Mouse (Mus musculus): ENCODE measurements around the gene Gprc5b.
A peak's percentile ranks its signal among the peaks of the same experiment; 100 is the strongest.

Gprc5b gene

DNA sequence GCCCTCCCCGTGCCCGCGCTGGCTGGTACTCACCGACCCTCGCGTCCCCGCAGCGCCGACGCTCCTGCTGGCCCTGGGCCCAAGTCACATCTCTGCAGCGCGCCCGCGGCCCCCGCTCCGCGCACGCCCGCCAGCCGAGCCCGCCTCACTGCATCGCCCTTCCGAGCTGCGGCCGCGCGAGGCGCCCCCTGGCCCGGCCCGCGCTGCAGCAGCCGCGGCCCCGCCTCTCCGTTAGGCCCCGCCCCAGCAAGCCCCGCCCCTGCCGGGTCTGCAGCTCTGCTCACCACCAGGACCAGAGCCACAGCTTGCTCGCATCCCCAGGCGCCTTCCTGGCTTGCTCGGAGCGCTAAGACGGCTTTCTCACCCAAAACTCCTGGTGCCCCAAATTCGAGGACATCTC lies at the start of gene Gprc5b:
TSS of gene Gprc5b (minus strand) at position 205 of the 400 bp plus-strand sequence.
- peak; percentile 76 for DNase-seq (ENCODE audit: low spot score)

DNA sequence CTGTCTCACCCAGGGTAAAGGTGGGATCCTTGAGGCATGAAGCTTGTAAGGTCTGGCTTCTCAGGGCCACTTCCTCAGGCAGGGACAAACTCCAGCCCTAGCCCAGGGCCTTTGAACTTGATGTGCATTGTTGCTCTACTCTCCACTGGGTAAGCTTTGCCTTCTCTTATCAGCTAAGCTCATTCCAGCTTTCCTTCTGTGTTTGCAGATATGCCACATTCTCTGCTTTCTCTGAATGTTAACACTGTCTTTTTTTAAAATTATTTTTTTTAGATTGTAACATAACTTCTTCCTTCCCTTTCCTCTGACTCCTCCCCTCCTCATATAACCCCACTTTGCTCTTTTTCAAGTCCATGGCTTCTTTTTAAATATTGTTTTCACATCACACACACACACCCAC lies 46.5 kb upstream of the Gprc5b start:
- no peak for DNase-seq (ENCODE audit: low spot score)

DNA sequence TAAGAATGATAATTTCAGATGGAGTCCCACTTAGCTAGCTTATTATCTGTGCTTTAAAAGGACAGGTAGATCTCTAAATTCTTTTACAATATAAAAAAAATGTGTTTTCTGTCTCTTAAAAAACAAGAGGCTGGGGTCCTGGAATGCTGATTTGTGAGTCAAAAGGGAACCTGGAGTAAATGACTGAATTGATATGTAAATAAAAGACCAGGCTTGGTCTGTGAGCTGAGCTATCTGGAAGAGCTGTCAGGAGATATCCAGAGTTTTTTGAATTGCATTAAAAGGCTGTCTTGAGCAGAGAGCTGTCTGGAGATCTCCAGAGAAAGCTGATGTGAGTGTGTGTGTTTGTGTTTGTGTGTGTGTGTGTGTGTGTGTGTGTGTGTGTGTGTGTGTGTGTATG lies 42.6 kb upstream of the Gprc5b start:
- DNase-seq (ENCODE audit: low spot score), result no peak

DNA sequence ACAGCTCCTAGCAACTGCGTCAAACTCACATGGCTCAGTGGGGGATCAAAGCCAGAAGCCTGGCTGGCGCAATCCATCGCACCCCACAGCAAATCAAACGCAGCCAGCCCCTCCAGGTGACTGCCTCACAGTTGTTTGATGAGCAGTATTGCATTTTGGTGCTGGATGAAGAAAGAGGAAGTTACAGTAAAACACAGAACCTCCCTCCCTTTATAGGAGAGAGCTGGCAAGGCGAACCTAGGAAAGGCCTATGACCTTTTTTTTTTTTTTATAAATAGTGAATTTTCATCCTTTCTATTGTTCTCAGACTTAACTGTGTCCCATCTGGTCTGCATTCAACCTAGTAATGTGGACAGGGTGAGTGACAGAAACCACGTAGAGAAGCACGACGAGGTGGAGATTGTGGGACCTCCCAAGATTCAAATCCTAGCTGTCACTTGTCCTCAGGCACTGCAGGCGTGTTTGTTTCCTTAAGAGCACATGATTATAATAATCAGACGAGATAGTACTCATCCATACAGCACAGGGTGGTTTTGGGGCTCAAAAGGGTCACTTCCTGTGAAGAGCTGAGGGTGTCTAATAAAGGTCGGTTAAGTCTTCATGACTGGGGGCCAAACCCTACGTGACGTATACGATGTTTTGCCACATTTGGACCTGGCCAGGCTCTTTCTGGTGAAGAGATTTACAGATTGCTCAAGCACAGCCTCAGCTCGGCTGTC lies 39.4 kb upstream of the Gprc5b start:
- no peak for DNase-seq (ENCODE audit: low spot score)

DNA sequence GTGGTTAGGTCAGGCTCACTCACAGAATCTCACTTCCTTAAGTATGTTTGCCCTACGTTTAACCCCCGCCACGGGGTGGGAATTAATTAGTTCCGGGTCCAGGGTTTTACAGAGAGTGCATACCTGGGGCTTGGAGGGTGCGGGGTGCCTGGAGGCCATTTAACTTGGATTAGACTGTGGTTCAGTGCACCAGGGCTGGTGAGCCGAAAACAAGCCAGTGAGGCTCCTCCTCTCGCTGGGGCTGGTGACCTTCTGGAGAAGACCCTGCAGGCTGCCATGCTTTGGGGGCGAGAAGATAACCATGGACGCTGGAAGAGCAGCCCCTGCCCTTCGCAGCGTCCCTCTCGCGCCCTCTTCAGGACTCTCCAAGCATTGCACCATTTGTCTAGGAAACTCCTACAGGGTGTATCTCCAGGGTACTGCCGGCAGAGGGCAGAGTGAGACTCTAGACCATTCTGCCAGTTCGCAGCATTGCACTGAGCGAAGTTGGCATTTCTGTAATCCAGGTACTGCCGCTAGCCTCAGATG lies 28.4 kb upstream of the Gprc5b start:
- peak; percentile 5 for DNase-seq (ENCODE audit: low spot score)

DNA sequence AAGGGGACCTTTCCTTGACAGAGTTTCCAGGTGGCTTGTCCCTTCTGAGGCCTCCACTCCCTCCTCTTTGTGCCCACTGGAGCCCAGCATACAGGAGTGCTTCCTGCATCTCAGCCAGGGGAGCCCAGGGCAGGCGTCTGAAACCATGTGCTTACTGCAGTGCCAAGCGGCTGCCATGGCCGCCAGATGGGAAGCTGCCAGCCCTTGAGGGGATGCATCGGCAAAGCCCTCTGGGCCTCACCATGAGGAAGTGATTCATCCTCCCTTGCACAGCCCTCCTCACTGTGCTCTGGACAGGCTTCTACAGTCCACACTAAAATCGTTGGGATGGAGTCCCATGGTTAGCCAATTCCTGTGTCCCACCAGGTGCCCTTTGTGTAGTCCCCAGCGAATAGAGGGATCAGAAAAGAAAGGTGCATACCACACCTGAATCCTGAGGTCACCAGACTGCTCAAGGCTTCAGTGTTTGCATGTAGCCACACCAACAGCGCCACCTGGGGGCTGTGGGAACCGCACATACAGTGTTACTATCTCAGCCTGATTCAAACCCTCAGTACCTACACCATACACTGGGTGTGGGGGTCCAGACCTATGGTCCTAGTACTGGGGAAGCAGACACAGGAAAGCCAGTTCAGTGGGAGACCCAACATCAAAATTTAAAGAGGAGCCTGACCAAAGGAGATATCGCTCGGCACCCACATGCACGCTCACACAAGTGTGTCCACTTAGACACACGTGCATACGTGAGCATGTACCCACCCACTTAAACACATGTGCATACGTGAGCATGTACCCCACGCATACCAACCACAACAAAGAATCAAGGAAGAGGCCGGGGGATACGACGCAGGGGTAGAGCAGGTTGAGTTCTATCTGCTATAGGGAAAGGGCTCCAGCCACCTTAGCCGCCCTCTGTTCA lies 27.5 kb upstream of the Gprc5b start:
- no peak for DNase-seq (ENCODE audit: low spot score)

DNA sequence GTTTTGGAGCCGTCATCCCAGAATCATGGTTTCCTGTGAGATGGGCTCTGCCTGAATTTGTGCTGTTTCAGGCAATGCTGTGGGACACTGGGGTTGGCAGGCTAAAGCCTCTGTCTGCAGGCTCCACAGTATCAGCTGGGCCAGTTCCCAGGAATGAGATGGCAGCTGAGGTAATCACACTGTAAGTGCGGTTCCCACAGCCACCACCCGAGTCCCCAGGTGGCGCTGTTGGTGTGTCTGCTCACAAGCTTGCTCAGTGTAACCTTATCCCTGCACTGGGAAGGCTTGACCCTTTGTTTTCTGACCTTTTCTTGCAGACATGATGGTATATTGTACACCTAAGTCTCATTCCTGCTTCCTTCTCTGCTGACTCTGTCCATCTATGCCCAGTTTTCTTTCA lies 24.5 kb upstream of the Gprc5b start:
- DNase-seq (ENCODE audit: low spot score), result no peak

DNA sequence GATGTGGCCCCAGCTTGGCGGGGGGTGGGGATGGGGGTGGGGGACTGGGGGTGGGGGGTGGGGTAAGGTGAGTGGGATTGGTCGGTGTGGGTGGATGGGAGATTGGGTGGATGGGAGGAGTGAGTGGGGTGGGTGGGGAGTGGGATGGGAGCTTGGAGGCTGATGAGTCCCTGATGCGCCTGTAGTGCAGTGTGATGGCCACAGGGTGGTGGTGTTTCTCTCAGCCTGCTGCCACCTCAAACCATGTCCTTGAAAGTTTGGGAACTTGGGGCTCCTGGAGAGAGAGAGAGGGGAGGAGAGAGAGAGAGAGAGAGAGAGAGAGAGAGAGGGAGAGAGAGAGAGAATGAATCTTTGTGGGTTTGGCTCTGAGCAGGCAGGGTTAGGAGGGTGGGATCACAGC lies 20.7 kb upstream of the Gprc5b start:
- DNase-seq (ENCODE audit: low spot score), result no peak

DNA sequence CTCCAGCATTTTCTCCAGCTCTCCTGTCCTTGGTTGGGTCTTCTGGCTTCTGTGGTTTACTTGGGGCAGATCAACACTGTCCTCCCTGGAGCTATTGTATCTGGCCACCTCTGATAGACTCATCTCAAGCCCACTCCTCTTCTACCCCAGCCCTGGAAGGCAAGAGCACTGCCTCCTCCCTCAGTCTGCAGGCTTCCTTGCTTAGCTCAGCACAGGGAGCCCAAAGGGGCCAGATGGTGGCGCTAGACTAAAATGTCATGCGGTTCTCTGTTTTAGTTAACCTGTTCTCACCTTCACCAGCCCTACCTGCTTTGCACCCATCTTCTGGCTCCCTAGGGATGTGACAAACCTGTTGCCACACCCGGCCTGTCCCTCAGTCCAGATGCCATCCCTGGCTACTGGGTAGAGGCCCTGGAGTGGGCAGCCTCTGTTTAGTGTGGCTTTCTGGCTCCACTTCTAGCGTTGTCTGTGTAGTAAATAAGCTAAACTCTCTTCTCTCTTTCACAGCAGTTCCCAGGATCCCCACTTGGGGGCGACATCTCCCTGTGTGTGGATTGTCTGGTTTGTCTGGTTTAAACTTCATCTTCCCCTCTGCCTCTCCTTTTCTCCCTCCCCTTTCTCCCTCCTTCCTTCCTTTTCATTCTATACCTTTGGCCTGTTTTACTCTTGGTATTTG lies 16.0 kb upstream of the Gprc5b start:
- no peak for DNase-seq (ENCODE audit: low spot score)

DNA sequence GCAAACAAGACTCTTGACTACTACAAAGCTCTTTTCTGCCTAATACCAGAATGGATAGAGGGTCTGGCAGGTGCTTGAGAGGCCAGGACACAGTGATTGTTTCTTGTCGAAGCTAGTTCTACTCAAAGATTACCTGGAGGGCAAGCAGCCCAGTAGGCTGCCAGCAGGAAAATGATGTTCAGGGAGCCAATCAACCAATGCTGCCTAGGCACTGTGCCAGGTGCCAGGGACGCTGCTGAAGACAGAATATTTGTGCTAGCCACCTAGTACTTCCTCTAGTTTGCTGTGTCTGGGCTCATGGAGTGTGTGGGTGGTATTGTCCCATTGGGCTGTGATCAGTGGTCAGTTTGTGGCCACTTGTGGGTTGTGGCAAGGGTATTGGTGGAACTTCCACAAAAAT lies 7.5 kb upstream of the Gprc5b start:
- DNase-seq (ENCODE audit: low spot score), result no peak

DNA sequence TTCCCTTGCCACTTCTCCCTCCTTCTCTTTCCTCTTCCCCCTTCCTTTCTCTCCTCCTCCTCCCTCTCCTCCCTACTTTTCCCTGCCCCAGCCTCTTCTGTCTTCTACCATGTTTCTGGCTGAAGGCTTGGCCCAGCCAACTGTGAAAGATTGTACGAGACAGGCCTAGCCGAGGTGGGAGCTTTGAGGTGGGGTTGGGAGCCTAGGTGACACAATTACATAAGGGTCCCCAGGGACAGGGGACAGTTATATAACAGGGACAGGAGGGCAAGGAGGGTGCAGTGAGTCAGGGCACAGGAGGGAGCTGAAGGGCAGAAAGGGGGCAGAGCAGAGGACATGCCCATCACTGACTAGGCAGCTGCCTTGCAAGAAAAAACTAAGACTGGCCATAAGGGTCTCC lies 7.0 kb upstream of the Gprc5b start:
- DNase-seq (ENCODE audit: low spot score), result no peak

DNA sequence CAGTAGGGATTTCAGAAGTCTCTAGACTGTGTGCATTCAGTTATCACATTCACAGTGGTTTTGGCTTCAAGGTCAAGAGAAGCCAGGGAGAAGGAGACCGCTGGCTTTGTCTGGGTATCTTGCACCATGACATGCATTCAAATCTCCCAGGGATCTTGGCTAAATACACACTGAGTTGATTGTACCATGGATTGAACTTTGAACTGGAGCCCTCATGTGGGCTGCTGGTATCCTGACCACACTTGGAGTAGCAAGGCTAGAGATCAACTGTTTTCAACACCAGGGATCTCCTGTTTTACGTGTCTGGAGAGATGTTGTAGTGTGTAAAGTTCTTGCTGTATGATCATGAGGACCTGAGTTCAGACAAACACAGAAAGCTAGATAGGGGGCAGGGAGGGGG lies 4.8 kb upstream of the Gprc5b start:
- no peak for DNase-seq (ENCODE audit: low spot score)

DNA sequence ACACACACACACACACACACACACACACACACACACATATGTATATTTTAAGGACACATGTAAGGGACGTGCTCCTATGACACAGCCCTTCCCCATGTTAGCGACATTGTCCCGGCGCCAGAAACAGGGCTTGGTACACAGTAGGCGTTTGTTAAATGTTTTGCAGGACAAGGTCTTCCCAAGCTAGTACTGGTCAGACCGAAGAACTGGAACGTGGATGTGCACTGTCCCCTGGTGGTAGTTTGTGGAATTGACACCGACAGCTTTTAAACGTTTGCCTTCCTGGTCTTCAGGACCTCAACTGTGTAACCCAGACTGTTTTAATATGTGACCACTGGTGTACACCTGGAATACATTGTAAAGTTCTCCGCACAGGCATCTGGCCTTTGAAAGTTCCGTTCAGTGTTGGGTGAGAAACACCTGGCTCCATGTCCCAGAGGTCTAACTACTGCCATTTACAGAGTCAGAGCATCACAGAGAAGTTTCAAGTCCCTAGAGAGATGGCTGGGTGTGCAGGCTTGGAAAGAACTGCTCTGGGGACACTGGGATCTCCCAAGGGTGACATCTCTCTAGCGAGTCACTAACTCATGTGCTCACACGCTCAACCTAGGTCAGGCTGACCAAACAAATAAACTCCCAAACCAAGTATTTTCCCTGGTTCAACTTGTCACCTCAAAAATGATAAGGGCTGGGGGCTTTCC lies 1.3 kb upstream of the Gprc5b start:
- DNase-seq (ENCODE audit: low spot score), result peak; percentile 45

DNA sequence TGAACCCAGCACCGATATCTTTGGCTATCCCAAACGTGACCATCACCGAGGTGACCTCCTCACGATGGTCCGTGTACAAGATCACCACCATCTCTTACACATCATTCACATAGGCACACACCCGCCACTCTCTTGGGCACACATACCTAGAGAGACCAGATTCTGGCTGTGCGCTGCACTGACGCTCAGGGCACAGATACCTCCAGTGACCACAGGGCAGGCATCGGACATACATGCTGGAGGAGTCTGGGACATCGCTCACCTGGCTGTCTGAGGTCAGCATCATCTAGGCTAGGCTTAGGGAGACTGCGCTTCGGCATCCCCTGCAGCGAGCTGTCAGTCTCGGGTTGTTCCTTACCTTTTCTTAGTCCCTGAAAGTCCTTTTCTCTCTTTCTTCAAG lies 660 bp upstream of the Gprc5b start:
- DNase-seq (ENCODE audit: low spot score), result no peak

DNA sequence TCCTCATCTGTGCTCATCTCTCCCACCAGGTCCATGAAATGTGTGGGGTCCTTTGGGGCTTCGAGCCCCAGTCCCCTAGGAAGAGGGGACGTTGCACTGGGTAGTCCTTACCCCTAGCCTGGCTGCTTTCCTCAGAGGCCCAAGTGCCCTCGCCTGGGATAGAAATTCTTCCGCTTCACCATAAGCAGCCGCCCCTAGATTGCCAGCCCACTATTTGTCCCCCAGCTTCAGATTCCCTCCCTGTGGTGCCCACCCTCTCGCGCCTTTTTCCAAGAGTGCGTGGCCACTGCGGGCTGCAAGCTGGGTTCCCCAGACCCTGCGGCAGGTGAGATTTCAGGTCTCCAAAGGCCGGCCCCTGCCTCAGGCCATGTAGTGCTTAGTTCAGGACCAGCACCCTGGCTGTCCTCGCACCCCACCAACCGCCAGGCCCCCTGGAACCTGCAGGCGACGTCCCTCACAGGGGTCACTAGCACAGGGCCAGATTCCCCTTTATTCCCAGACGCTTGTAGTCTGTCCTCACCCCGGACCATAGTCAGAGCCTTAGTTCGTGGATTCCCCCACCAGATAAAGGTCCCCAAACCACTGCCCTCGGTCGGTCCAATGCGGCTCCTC lies 674 bp downstream of the Gprc5b start:
- no peak for DNase-seq (ENCODE audit: low spot score)

DNA sequence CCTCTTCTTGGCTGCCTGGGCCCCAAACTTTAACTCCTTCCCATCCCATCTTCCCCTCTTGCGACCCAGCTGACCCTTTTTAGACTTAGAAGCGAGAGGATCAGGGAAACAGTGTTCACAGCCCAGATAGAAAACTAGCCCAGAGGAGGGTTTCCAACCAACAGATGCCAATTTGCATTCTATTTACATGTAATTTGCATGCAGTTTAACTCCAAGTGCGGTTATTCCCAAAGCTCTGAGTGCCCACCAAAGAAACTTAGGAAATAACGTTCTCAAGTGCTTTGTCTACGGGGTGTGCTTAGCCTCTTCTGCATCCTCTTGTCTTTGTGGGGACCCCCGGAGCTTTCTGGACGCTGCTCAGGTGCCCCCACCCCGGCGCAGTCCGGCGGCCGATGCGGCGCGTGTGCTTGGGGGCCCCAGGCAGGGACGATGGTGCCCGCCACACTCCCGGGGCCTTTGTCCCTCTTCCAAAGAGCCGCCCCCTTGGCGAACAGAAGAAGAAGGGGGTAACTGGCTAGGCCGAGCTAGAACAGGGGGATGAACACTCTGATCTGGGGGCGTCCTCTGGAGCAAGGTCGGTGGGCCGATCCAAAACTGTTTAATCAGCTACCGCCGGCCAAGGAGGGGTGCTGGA lies 1.3 kb downstream of the Gprc5b start:
- DNase-seq (ENCODE audit: low spot score), result no peak

DNA sequence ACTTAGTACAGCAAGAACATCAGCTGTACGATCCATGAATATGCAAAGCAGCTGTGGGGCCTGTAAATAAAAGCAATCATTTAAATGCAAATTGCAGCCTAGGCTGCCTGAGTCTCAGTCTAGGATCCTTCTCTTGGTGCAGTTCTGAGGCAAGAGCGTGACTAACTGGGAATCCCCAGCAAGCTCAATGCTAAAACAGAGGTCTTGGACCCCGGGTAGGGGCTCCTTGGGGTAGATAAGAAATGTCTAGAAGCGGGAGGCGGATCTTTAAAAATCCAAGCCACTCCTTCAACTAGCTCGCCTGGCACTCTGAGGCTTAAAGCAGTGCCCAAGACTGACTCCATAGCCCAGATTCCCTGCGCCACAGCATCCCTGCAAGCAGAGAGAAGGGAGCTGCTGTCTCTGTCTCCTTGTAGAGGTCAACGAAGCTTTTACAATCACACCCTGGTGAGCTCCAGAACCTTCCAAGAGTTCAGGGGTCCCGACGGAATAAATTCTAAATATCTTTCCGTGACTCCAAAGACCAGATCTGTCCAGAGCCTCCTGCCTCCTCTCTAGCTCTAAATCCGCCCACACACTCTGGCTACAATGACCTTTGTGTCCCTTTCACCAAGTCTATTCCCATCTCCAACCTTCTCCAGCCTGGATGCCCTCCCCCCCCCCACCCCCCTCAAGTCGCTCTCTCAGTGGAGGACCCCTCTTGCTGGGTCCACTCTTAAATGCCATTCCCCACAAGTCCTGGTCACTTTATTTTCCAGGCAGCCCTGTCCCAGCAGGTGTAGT lies 2.2 kb downstream of the Gprc5b start:
- no peak for DNase-seq (ENCODE audit: low spot score)

DNA sequence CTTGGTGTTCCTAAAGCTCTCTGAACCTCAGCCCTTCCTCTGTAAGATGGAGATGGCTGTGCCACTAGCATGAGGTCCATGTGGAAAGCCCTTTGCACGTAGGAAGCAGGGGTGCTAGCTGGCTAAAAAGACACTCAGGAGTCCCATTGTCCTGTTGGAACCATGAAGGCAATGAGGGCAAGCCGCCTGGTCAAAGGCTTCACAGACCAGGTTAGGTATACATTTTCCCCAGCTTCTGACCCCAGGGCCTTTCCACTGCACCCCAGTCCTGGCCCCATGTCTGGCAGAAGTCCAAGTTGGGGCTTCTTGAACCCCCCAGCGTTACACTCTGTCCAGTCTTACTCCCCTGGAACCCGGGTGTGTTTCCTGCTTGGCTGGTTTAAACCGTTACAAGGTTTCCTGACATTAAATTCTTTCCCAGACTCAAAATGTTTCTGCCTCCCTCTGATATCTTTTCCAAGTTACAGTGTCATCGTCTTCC lies 2.9 kb downstream of the Gprc5b start:
- no peak for DNase-seq (ENCODE audit: low spot score)

DNA sequence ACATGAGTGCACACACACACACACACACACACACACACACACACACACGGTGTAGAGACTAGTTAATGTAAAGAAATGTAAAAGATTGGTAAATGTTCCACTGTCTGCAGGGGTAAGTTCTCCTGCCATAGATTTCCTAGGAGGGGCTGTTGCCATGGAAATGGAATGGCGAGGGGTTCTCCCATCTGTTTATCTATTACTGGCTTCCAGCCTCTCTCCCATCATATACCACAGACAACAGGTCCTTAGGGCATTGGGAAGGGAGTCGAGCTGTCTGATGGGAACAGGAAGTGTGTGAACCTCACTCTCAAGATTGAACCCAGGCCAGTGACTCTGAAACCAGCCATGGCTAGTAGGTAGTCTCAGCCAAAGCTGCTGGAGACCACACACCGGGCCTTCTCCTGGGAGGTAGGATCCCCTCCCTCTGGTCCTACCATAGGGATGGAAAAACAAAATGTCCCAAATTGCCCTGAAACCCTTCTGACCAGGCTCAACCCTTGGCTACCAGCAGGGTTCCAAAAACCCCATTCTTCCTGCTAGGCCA lies 3.6 kb downstream of the Gprc5b start:
- no peak for DNase-seq (ENCODE audit: low spot score)

DNA sequence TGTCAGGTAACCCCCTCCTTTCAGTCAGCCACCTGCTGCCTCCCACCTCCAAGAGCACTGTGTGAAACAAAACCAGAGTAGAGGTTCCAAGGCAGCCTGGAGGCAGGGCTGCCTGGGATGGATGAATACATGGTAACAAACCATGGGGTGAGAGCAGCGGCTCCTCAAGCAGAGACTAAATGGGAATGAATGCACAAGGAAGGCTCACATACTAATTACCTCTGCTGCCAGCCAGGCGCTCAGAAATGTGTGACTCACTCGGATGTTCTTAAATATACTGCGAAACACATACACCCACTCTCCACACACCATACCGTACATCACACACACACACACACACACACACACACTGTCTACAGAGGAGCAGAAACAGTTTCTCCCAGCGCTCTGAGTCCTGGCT lies 4.7 kb downstream of the Gprc5b start:
- no peak for DNase-seq (ENCODE audit: low spot score)
